Mouse (Mus musculus): ENCODE results near the gene Hint2.

Gene Hint2

GRCm38 (mm10) chr4:43656339-43657109 lies at the start of gene Hint2:
TSS of gene Hint2 (minus strand) at chr4:43656466.
- peak; percentile 98 to 99 for DNase-seq

- DNase-seq: peak; percentile 50 to 64
Observed at GRCm38 (mm10) chr4:43705991-43706390, 49.7 kb upstream of the Hint2 start.

- peak; percentile 62 to 74 for DNase-seq
Observed at GRCm38 (mm10) chr4:43703851-43704250, 47.6 kb upstream of the Hint2 start.

GRCm38 (mm10) chr4:43703439-43703838 lies 47.2 kb upstream of the Hint2 start:
- no peak for DNase-seq

- DNase-seq: no peak
Observed at GRCm38 (mm10) chr4:43700707-43701106, 44.4 kb upstream of the Hint2 start, which contains the start of gene Olfr70. TSS of gene Olfr70 (minus strand) at chr4:43700807.

- no peak for DNase-seq
Observed at GRCm38 (mm10) chr4:43696561-43696960, 40.3 kb upstream of the Hint2 start.

- DNase-seq: peak; percentile 71 to 81
Observed at GRCm38 (mm10) chr4:43695249-43695671, 39.0 kb upstream of the Hint2 start.

- no peak for DNase-seq
Observed at GRCm38 (mm10) chr4:43694439-43695248, 38.4 kb upstream of the Hint2 start.

GRCm38 (mm10) chr4:43693806-43694241 lies 37.6 kb upstream of the Hint2 start:
- DNase-seq: no peak

- DNase-seq: no peak
Observed at GRCm38 (mm10) chr4:43691026-43691425, 34.8 kb upstream of the Hint2 start.

GRCm38 (mm10) chr4:43690021-43690420 lies 33.8 kb upstream of the Hint2 start:
- no peak for DNase-seq

GRCm38 (mm10) chr4:43679416-43680043 lies 23.3 kb upstream of the Hint2 start:
- DNase-seq: peak in 1 of 2 experiments; percentile 53

GRCm38 (mm10) chr4:43678541-43678940 lies 22.3 kb upstream of the Hint2 start:
- no peak for DNase-seq

GRCm38 (mm10) chr4:43675608-43676007 lies 19.3 kb upstream of the Hint2 start:
- no peak for DNase-seq

- DNase-seq: peak in 1 of 2 experiments; percentile 38
Observed at GRCm38 (mm10) chr4:43674974-43675373, 18.7 kb upstream of the Hint2 start.

GRCm38 (mm10) chr4:43673703-43674102 lies 17.4 kb upstream of the Hint2 start:
- DNase-seq: no peak

GRCm38 (mm10) chr4:43672070-43672469 lies 15.8 kb upstream of the Hint2 start:
- peak; percentile 92 to 98 for DNase-seq

GRCm38 (mm10) chr4:43669428-43669794 lies 13.1 kb upstream of the Hint2 start:
- DNase-seq: peak; percentile 76 to 88

GRCm38 (mm10) chr4:43668782-43669427 lies 12.6 kb upstream of the Hint2 start, which contains the start of the genes Tmem8b and Fam221b:
TSS of gene Tmem8b (plus strand) at chr4:43668971.
TSS of gene Fam221b (minus strand) at chr4:43669145.
- DNase-seq: peak; percentile 93 to 96

- peak in 1 of 2 experiments; percentile 28 for DNase-seq
Observed at GRCm38 (mm10) chr4:43666412-43666811, 10.1 kb upstream of the Hint2 start.

GRCm38 (mm10) chr4:43657146-43657545 lies 880 bp upstream of the Hint2 start:
- DNase-seq: no peak

- DNase-seq: peak; percentile 60 to 72
Observed at GRCm38 (mm10) chr4:43655656-43656338, 469 bp downstream of the Hint2 start.

Measured in kidney, postnatal 25 days (tissue).